In the genomic region with DNA sequence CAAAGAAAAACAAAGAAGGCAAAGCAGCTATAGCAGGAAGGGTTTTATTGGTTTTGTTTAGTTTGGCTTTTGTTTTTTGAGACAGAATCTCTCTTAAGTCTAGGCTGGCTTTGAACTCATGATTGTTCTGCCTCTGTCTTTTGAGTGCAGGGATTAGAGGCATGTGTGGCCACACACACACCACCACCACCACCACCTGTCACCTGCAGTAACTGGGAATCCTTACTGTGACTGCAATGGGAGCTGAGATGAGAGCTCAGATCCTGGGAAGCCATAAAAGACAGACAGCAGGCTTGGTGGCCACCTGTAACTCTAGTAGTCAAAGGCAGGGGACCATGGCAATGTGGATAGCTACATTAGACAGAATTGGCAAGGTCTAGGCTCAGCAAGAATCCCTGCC, we compare ENCODE assay signal across 14 mouse cellular contexts.
"Had no signal": no experiment of that assay in that cellular context is flagged by ENCODE, and none has a peak within 500 bp of the region (broad histone marks: within the 10 kb centered on the region; RNA-seq: fewer than 3 reads in every experiment).

No protein-coding gene starts in this region.

- DNase-seq: liver, embryonic 13.5 days; liver, postnatal 0 days; lung, adult 2 months; right cerebral cortex, postnatal 14 days; thymus, adult 18-20 months; thymus, postnatal 14 days; thymus, postnatal 36 days had no signal

- H3K4me3 ChIP-seq: liver, embryonic 13.5 days; liver, embryonic 15.5 days; lung, embryonic 15.5 days; midbrain, embryonic 13.5 days; midbrain, embryonic 15.5 days; neural tube, embryonic 12.5 days; stomach, embryonic 15.5 days had no signal

- H3K36me3 ChIP-seq: liver, embryonic 13.5 days; liver, embryonic 15.5 days; lung, embryonic 15.5 days; midbrain, embryonic 13.5 days; midbrain, embryonic 15.5 days; neural tube, embryonic 12.5 days; stomach, embryonic 15.5 days had no signal

- H3K4me2 ChIP-seq: liver, embryonic 13.5 days; liver, embryonic 15.5 days; lung, embryonic 15.5 days; midbrain, embryonic 11.5 days; midbrain, embryonic 13.5 days; midbrain, embryonic 15.5 days; neural tube, embryonic 12.5 days; stomach, embryonic 15.5 days had no signal

- ATAC-seq: liver, postnatal 0 days; midbrain, embryonic 13.5 days; midbrain, embryonic 15.5 days had no signal

- H3K9ac ChIP-seq: liver, embryonic 13.5 days; liver, embryonic 15.5 days; liver, postnatal 0 days; lung, embryonic 15.5 days; midbrain, embryonic 13.5 days; midbrain, embryonic 15.5 days; neural tube, embryonic 12.5 days; stomach, embryonic 15.5 days had no signal

- H3K27ac ChIP-seq: liver, embryonic 13.5 days; liver, embryonic 15.5 days; lung, embryonic 15.5 days; midbrain, embryonic 13.5 days; midbrain, embryonic 15.5 days; neural tube, embryonic 12.5 days; stomach, embryonic 15.5 days had no signal

- H3K9me3 ChIP-seq: liver, embryonic 13.5 days; liver, embryonic 15.5 days; lung, embryonic 15.5 days; midbrain, embryonic 13.5 days; midbrain, embryonic 15.5 days; neural tube, embryonic 12.5 days; stomach, embryonic 15.5 days had no signal

- H3K27me3 ChIP-seq: liver, embryonic 13.5 days; liver, embryonic 15.5 days; lung, embryonic 15.5 days; midbrain, embryonic 13.5 days; midbrain, embryonic 15.5 days; neural tube, embryonic 12.5 days; stomach, embryonic 15.5 days had no signal

- H3K4me1 ChIP-seq: liver, embryonic 13.5 days; liver, embryonic 15.5 days; lung, embryonic 15.5 days; midbrain, embryonic 13.5 days; midbrain, embryonic 15.5 days; neural tube, embryonic 12.5 days; stomach, embryonic 15.5 days had no signal
